Mouse (Mus musculus) heart, postnatal 0 days (tissue): ENCODE measurements around the gene Eef1akmt3. TPM values are rescaled to one million over a fixed set of nuclear protein-coding genes. Genes with fewer than 3 reads are reported as not detected.

Experiments used
- ATAC-seq: fragments of 200-750 bp; cut with Nextera tagmentation; 2 replicates; pipeline ENCODE4 v1.8.0; 2017; ENCODE audit warnings: low read depth, moderate number of reproducible peaks, moderate library complexity; ENCODE audit not compliant: insufficient read depth
- DNase-seq: peaks from one replicate; pipeline ENCODE4 v3.0.0-alpha.2; 2016; ENCODE audit warnings: low spot score
- H3K27ac ChIP-seq: fragments of 300-500 bp; sonication (generic); 2 replicates; pipeline ENCODE4 v1.5.1; 2014; ENCODE audit warnings: low read depth, mild to moderate bottlenecking
- H3K27me3 ChIP-seq: fragments of 300-500 bp; sonication (generic); 2 replicates; pipeline ENCODE4 v1.6.1; 2014; ENCODE audit warnings: low read length, mixed read lengths; ENCODE audit not compliant: control insufficient read depth, insufficient read depth
- H3K36me3 ChIP-seq: fragments of 300-500 bp; sonication (generic); replicated peaks from 2 replicates; pipeline ENCODE4 v1.6.1; 2014; ENCODE audit warnings: low read length, mixed read lengths; ENCODE audit not compliant: control insufficient read depth, insufficient read depth
- H3K4me1 ChIP-seq: fragments of 300-500 bp; sonication (generic); 2 replicates; pipeline ENCODE4 v1.6.1; 2014; ENCODE audit warnings: antibody characterized with exemption; ENCODE audit not compliant: control insufficient read depth, insufficient read depth
- H3K4me2 ChIP-seq: fragments of 300-500 bp; sonication (generic); 2 replicates; pipeline ENCODE4 v1.6.1; 2014; ENCODE audit warnings: low read depth, mild to moderate bottlenecking, low read length, moderate library complexity
- H3K4me3 ChIP-seq: fragments of 300-500 bp; sonication (generic); 2 replicates; pipeline ENCODE4 v1.5.1; 2014; ENCODE audit warnings: low read depth, low read length
- H3K9ac ChIP-seq: fragments of 300-500 bp; sonication (generic); replicated peaks from 2 replicates; pipeline ENCODE4 v1.6.1; 2014; ENCODE audit warnings: low read depth, low read length, mixed read lengths
- H3K9me3 ChIP-seq: fragments of 300-500 bp; sonication (generic); replicated peaks from 2 replicates; pipeline ENCODE4 v1.6.1; 2016; ENCODE audit warnings: low read length; ENCODE audit not compliant: control insufficient read depth
- CTCF ChIP-seq: IDR thresholded peaks from 2 replicates; pipeline ENCODE4 v1.5.1; 2016; ENCODE audit warnings: antibody characterized with exemption, control low read depth, low read depth
- EP300 ChIP-seq: IDR thresholded peaks from 2 replicates; pipeline ENCODE4 v1.6.1; 2016; ENCODE audit warnings: antibody characterized with exemption, low read depth
- WGBS: fragments of 180-500 bp; shearing (Covaris S2); extraction: QIAGEN DNeasy Blood & Tissue Kit; methylation state at CpG from one replicate; pipeline ENCODE4 v1.1.7; 2014; 5-methylcytosine and 5-hydroxymethylcytosine counted together
- polyA plus RNA-seq: library from polyadenylated mRNA; unstranded; fragments of >200 nt; fragmentation: Nextera tagmentation; extraction: Ambion mirVana; gene quantifications from 2 replicates; pipeline ENCODE4 v1.2.1, GENCODE M21; 2015
- total RNA-seq: library from RNA; depleted of rRNA; stranded (reverse); fragments of >200 nt; gene quantifications from 2 replicates; pipeline ENCODE4 v1.2.3, GENCODE M21; 2014; ENCODE audit warnings: low replicate concordance

Eef1akmt3 gene
- total and polyA plus RNA-seq, 2 experiments from 2014 or later: 0.18 TPM; not detected in 1

- H3K36me3 ChIP-seq: peaks cover 17% of the 10 kb centered on the region
- no peaks in the 10 kb centered on the region for H3K27me3 ChIP-seq
- no peak for DNase-seq
- H3K27ac ChIP-seq: no peak overlapping the region
- no peak overlapping the region for H3K4me2 ChIP-seq
- no peaks in the 10 kb centered on the region for H3K4me1 ChIP-seq
- TF ChIP-seq EP300 (no peak), CTCF (no peak)
- H3K9me3 ChIP-seq: no peaks in the 10 kb centered on the region
- no peak overlapping the region for H3K9ac ChIP-seq
- WGBS: 78% methylated on average over 16 of the region's 16 CpGs
- ATAC-seq: no peak
- no peak overlapping the region for H3K4me3 ChIP-seq
These were observed 22.9 kb downstream of the Eef1akmt3 start for GRCm38 (mm10) chr10:127018422-127018821.

GRCm38 (mm10) chr10:127017071-127017470, 24.2 kb downstream of the Eef1akmt3 start:
- TF ChIP-seq EP300 (no peak), CTCF (no peak)
- H3K4me3 ChIP-seq: no peak overlapping the region
- ATAC-seq (no peak), DNase-seq (no peak)
- no peaks in the 10 kb centered on the region for H3K4me1 ChIP-seq
- no peaks in the 10 kb centered on the region for H3K9me3 ChIP-seq
- H3K27me3 ChIP-seq: no peaks in the 10 kb centered on the region
- 18% methylated on average over 2 of the region's 2 CpGs for WGBS
- H3K27ac ChIP-seq: no peak overlapping the region
- no peak overlapping the region for H3K4me2 ChIP-seq
- H3K36me3 ChIP-seq: 0 out of 2 replicates have a peak, but pooled peaks cover 6% of the 10 kb centered on the region
- no peak overlapping the region for H3K9ac ChIP-seq

GRCm38 (mm10) chr10:127016488-127016887, 24.8 kb downstream of the Eef1akmt3 start:
- Histone ChIP-seq H3K36me3 (peaks cover 4% of the 10 kb centered on the region; the same call in 1 of the 2 replicates), H3K4me1 (no peaks in the 10 kb centered on the region), H3K4me2 (no peak overlapping the region), H3K4me3 (no peak overlapping the region), H3K9ac (no peak overlapping the region), H3K27ac (no peak overlapping the region), H3K9me3 (no peaks in the 10 kb centered on the region), H3K27me3 (no peaks in the 10 kb centered on the region)
- ATAC-seq: peak; percentile 44; the same call in 1 of the 2 replicates
- no peak for DNase-seq
- 51% methylated on average over 5 of the region's 5 CpGs for WGBS
- TF ChIP-seq EP300: no peak
- peak; percentile 42 for TF ChIP-seq CTCF

- no peak overlapping the region for H3K9ac ChIP-seq
- no peaks in the 10 kb centered on the region for H3K27me3 ChIP-seq
- H3K4me3 ChIP-seq: no peak overlapping the region
- no peak for ATAC-seq
- H3K36me3 ChIP-seq: peaks cover 11% of the 10 kb centered on the region
- no peak overlapping the region for H3K4me2 ChIP-seq
- H3K9me3 ChIP-seq: no peaks in the 10 kb centered on the region
- DNase-seq: no peak
- no peaks in the 10 kb centered on the region for H3K4me1 ChIP-seq
- no peak for TF ChIP-seq EP300
- TF ChIP-seq CTCF: no peak
- H3K27ac ChIP-seq: no peak overlapping the region
- 81% methylated on average over 7 of the region's 7 CpGs for WGBS
These were observed 37.5 kb downstream of the Eef1akmt3 start for GRCm38 (mm10) chr10:127003806-127004205.

DNA sequence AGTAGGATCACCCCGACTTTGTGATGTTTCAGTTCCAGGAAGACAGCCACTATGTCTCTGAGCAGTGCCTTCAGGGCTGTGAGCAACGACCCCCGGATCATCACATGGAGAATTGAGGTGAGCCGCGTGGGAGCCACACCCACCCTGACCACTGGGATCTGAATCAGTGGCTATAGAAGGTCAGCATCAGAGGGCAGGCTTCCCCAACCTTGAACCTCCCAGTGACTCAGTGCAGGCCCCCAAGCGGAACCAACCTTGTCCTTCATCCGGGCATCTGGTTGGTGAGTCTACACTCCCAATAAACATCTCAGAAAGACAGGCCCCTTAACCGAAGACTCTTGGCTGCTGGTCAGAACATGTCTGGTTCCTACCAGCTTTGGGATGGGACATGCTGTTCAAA, 38.0 kb downstream of the Eef1akmt3 start:
- Histone ChIP-seq H3K9me3 (no peaks in the 10 kb centered on the region), H3K4me2 (no peak overlapping the region), H3K4me3 (no peak overlapping the region), H3K9ac (no peak overlapping the region), H3K36me3 (peaks cover 15% of the 10 kb centered on the region), H3K4me1 (no peaks in the 10 kb centered on the region), H3K27ac (no peak overlapping the region), H3K27me3 (no peaks in the 10 kb centered on the region)
- WGBS: 85% methylated on average over 8 of the region's 8 CpGs
- DNase-seq: no peak
- TF ChIP-seq EP300: no peak
- TF ChIP-seq CTCF: no peak
- ATAC-seq: no peak

DNA sequence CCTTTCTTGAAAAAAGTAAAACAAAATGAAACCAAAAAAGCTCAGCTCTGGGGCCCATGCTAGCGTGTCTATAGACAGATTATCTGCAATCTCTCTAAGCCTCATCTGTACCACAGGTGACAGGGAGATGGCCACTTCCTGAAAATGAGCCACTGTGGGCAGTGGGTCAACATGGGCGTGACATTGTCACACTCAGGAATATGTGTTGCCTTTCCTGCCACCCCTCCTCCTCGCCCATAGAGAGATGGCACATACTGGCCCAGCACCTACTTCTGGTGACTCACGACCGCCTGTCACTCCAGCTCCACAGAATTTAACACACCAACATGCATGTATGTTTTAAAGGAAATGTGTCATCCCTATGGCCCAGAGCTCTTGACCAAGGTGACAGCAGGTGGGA, 38.5 kb downstream of the Eef1akmt3 start:
- ATAC-seq: no peak
- WGBS: 86% methylated on average over 5 of the region's 5 CpGs
- Histone ChIP-seq H3K4me3 (no peak overlapping the region), H3K9ac (no peak overlapping the region), H3K27ac (no peak overlapping the region), H3K4me2 (no peak overlapping the region), H3K4me1 (no peaks in the 10 kb centered on the region), H3K9me3 (no peaks in the 10 kb centered on the region), H3K27me3 (no peaks in the 10 kb centered on the region), H3K36me3 (peaks cover 21% of the 10 kb centered on the region)
- DNase-seq: no peak
- TF ChIP-seq EP300 (no peak), CTCF (no peak)
